Mouse (Mus musculus) layer of hippocampus, postnatal 36 days (tissue): ENCODE measurements around the gene Ift140. TPM values are rescaled to one million over a fixed set of nuclear protein-coding genes. Genes with fewer than 3 reads are reported as not detected.

Experiments used
- DNase-seq, 2 experiments: peaks; one replicate each; pipeline ENCODE4 v3.0.0; 2022
- total RNA-seq, 2 experiments: library from RNA; stranded (reverse); gene quantifications; 2 replicates each; pipeline ENCODE4 v1.2.3; 2021

Gene Ift140
- 10 to 100 TPM; 23.8 to 24.0 TPM for total RNA-seq

DNA sequence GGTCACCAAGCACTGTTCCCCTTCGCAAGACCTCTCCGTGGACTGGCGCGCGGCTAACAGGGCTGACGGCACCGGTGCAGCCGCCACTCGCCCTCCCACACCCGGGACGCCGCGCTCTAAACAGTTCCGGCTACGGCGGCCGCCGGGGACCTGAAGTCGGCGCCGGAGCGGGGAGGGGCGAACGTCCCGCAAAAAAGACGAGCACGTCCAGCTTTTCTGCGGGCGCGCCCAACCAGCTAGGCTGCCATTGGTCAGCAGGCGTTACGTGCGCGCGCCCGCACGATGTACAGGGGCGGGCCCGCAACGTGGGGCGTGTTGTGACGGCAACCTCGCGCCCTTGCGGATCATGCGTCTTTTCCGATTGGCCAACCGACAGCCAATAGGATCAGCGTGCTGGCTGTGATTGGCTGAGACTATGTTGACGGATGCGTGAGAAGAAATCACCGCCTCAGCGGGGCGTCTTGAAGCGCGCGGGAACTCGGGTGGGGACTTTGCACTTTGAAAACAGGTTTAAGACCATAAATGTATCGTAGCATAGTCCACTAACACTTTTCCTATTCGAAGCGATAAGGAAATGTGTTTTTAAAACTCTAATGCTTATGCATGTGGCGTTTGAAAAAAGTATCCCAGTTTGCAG is at the start of gene Ift140, which contains the start of gene Cramp1l:
Ift140 (plus strand) TSS at position 431 of the 637 bp plus-strand sequence.
Cramp1l (minus strand) TSS at position 134 of the 637 bp plus-strand sequence.
- peak; percentile 98 to 99 for DNase-seq

DNA sequence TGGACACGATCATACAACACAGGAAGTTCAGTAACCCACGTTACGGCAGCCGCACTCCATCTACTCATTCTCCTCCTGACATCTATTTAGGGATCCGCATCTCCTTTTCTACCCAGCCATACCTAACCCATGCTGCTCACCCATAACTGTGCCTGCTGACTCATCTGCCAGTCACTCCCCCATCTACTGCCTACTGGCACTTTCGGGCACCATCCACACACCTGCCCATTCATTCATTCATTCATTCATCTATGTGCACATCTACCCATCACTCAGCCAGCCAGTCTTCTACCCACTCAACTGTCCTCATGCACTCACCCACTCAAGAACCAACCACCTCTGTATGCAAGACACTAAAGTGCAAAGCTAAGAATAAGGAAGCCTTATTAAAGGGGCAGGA is 28.7 kb upstream of the Ift140 start:
- DNase-seq: no peak

DNA sequence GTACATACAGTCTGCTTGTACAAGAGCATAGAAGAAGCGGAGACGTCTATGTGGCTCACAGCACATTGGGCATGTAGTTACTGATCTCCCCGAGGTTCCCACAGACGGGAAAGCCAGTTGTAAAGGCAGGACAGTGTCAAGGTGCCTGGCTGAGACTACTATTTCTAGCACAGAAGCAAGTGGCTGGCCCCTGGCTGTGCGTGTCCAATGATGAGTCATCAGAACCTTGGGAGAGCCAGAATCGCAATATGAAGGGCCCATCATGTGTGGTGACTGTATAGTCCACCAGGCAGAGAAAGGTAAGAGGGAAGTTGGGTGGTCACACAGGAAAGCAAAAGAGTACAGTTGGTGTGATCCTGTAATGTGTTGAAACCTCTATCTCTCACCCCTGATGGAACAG is 21.2 kb upstream of the Ift140 start:
- no peak for DNase-seq

DNA sequence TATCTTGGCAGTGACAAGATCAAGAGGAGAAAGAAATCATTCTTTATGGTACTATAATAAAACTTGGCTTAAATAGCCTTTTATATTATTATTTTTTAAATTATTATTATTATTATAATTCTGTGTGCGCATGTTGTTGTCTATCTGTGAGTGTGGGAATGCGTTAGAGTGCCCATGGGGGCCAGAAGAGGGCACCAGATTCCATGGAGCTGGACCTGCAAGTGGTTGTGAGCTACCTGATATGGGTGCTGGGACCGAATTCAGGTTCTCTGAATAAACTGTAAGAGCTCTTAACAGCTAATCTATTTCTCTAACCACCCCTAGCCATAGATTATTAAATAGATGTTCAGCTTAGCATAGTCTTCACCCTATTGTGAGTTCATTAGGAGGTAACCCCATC is 10.8 kb upstream of the Ift140 start:
- no peak for DNase-seq

DNA sequence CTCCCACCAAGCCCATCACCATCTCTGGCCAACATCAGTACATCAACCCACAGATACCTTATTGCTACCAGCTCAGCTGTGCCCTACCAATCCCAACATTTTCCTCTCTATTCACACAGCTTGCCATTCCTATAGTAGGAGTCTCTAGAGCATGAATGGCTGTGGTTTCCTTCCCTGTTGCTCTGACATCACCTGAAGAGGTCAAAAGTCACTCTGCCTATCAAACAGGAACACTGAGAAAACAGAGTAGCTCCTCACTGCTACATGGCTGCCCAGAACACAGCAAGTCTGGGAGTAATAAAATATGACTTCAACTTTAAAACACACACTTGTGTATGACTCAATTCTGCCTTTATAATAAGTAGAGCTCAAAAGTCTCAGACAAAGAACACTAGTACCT is 8.4 kb upstream of the Ift140 start:
- no peak for DNase-seq

DNA sequence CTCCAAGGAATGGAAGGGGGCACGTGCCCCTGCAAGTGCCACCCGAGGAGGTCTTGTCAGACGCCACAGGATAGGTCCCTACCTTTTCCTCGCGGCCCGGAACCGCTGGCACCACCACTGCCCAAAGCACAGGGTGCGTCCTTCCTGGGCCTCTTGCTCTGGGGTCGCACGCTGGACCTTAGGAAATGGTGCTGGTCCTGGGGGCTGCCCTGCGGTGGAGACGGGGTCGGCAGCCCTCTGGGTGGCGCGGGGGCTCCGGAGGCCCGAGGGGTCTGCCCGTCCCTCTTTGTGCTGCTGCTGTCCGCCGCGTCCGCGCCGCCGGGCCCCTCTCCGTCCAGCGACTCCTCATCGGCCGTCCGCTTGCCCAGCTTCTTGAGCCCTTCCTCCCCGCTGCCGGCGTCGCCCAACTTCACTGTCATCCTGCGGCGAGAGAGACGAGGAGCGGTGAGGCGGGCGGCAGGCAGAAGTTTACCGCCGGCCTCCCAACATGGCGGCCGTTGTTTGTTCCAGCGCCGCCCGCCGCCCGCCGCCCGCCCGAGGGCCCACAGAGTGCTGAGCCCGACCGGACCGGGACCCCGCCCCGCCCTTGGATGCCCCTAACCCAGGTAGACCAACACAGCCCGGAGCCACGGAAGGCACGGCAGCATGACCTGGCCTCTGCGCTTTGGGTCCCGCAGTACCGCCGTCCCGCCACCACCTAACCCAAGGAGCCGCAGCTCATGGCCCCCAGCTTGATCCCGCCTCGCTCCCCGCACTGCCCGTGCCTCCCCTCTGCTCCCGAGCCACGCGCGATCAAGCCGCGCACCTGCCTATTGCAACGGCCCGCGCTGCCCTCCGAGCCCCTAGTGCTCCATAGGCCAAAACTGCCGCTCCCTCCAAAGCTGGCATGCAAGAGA is 2.0 kb upstream of the Ift140 start:
- DNase-seq: peak; percentile 7

DNA sequence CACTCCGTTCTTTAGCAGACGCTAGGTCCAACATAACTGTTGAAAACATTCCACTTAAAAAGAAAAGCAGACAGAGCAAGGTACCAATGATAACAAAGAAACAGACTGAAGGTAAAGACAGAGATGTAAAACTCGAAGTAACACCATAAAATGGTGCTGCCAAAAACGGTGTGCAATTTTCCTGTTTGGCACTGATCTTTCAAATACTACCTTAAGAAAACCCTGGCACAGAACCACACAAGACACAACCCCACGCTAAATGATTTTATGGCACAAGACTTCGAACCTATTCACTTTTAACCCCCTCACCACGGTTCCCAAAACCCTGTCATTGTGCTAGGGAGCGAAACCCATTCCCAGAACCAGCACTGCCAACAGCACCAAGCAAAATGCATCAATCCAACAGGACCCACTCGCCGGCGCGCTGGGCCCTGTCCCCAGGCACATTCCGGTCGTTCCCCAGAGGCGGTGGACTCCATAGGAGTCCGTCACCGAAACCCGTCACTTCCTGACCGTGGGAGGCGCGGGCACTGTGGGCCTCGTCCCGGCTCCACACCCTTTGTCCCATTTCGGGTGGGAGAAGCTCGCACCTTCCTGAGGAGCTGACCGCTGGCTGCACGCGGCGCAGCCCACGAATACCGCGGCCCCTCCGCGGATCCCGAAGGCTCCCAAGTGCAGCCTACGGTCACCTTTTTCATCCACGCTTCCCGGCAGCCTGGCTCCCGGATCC is 879 bp upstream of the Ift140 start:
- peak in 1 of 2 experiments; percentile 44 for DNase-seq

DNA sequence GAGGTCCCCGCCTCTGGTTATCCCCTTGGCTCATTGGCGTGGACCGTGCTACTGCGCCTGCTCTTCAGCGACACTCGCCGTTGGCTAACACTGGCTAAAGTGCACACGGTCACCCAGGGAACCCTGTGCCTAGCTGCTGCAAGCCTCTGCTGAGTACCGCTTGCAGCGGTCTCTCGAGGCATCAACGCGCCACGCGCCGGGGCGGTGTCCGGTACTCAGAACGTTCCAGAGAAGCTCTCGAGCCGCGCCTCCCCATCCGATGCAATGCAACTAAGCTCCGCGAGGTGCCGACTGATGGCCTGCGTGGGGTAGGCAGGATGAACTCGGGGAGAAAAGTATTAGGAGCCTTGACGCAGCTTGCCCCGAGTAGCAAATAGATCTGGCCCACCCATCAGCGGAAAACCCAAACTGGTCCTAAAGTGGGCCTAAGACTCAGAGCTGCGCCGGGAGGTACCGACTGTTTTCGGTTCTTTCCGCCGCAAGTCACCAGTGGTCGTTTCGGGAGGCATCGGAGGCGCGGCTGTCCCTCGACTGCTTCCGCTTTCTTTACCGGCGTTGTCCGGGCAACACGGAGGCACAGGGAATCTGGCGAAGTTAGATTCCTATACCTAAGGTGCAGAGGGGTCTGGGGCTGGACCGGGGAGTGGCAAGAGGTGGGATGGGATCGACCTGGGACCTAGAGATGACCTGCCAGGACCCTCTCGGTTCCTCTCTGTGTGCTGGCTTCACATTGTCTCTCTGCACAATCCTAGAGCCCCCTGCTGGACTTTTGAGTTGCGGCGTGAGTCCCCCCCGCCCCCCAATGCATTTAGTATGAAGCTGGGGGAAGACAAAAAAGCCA is 627 bp downstream of the Ift140 start:
- DNase-seq: peak; percentile 75 to 83

DNA sequence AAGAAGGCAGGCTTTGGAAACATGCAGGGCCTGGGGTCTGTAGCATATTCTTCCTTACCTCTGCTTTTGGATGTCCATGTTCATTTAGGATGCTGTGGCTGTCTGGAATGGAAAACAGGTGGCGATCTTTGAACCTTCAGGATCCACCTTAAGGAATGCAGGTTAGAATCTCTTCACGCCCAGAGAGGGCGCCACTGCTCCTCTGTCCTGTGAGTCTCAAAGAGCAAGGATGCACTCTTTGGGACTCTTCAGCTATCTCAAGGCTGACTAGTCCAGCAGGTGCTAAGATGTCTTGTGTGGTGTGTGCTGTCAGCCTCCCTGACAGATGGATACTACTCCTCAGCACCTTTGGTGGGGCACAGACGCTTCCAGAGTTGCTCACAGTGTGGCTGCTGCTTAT is 20.3 kb downstream of the Ift140 start:
- DNase-seq: no peak

DNA sequence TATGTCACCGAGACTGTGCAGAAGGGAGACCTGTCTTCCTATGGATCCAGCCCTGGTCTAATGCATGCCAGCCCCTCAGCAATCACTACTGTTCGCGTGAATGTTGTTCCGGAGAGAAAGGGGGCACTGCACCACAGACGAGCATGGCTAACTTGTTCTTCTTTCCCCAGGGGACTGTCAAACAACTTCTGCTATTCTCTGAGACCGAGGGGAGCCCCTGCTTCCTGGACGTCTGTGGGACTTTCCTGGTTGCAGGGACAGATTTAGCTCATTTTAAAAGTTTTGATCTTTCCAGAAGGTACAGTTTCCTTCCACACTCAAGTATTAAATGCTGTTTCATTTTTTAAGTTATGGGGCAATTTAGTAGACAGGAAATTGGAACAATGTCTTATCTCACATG is 29.0 kb downstream of the Ift140 start:
- no peak for DNase-seq

DNA sequence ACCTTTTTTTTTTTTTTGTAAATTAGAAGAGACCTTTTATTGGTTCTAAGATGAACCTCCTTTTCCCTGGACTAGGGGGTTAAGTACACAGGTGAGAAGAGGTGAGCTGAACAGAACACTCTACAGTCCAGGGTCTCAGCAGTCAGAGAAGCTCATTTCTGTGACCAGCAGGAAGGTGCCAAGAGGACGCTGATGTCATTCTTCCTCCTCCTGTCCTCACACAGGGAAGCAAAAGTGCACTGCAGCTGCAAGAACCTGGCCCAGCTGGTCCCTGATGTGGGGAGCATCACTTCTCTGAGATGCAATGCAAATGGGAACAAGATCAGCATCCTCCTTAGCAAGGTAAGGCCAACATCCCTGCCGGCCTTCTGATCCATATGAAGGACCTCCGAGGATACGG is 29.4 kb downstream of the Ift140 start:
- no peak for DNase-seq

DNA sequence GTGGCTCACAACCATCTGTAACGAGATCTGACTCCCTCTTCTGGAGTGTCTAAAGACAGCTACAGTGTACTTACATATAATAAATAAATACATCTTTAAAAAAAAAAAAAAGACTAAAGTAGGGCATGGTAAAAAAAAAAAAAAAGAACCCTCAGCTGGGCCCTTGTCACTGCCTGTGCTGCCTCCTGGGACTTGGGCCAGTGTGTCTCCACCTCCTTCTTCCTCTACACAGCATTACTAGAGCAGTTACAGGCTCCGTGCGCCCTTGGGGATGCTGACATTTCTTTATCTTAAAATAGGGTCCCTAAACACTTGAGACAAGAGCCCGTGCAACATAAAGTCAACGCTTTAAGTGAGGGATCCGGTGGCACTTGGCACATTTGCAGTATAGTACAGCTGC is 31.3 kb downstream of the Ift140 start:
- DNase-seq: no peak

DNA sequence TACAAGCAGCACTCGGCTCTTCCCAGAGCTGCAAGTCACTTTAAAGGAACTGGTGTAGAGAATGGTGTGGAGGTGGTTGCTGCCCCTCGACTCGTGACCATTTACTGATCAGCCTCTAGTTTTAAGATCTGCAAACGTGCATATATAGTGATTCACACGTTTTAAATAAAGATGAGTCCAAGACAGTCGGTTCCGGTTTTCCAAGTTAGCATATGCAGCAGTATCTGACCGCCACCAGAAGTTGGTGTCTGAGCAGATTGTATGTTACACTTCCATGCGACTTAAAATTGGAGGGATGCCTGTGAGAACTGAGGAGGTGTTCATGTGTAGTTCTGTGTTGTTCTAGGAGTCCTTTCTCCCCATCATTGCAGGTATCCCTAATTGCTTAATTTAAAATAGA is 37.4 kb downstream of the Ift140 start:
- DNase-seq: no peak

DNA sequence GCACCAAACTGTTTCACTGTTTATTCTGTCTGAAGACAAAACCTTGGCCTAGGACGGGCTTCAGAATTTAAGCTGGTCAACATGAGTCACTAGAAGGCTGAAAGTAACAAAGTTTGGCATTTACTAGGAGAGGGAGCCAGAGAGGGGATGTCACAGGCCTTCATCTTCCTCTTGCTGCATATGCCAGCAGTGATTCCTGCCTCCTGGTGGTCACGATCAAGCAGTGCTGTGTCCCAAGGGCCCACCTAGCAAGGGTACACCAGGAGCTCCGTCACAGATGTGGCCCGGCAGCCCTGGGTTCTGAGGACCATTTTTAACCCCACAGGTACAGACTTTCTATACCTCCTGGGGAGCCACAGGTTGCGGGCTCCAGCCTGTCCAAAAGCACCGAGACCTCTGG is 41.2 kb downstream of the Ift140 start:
- DNase-seq: no peak

DNA sequence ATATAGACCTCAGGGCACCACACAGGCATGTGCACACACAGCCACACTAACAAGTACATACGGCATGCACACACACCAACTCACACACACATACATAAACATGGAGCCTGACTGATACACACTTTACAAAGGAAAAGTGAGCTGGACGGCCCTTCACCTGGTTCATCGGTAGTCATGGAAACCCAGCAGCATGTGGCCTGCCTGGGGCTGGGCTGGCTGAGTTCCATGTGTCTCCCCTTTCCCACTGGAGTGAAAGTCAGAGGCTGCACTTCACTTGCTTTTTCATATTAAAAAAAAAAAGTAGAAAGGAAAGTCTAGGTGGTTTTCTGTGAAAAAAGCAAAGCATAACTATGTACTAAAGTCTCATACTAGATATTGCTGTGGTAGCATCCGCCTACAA is 47.4 kb downstream of the Ift140 start:
- no peak for DNase-seq

DNA sequence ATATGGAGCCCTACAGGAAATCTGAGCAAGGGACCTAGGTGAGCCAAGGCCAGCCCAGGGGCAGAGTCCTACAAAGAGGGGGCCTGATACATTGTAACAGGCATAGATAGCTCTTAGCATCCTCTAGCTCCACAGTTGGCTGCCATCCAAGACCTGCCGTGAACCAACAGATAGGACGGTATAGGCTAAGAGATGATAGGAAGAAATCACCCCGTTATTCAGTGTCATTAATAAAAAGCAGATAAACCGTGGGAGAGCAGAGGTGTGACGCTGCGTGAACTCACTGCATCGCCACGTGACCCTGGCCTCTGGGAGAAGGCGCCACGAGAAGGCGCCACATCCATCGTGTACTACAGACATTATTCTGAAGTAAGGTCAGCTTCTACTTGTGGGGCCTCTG is 48.0 kb downstream of the Ift140 start:
- DNase-seq: no peak

DNA sequence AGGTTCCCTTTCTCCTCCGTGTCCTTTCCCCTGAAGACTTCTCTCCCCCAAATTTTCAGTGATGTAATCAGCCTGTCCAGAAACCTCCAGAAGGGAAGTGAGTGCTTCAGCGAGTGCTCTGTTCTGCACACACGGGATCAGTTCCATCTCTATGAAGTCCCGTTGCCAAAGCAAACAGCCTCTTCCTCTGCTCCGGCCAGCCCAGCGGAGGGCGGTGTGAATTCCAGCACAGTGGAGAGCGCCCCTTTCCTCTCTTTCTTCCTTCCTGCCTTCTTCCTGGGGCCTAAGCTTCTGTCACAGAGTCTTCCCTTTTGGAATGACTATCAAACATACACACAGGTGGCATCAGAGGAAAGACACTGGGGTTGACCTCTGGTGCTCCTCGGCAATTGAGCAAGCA is 48.5 kb downstream of the Ift140 start:
- no peak for DNase-seq

DNA sequence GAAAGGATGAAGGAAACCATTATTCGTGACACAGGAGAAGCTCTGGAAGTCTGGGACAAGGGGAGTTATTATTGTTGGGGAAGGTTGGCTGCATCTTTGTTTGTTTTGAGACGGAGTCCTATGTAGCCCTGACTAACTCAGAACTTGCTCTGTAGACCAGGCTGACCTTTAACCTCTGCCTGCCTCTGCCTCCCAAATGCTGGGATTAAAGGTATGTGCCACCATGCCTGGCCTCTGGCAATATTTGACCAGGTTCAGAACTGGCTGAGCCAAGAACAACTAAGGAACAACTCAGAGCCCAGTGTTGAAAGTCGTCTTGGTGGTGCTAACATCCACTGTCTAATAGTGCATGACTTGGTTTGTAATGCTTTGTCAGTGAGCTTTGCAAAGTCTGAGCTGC is 49.3 kb downstream of the Ift140 start:
- no peak for DNase-seq

DNA sequence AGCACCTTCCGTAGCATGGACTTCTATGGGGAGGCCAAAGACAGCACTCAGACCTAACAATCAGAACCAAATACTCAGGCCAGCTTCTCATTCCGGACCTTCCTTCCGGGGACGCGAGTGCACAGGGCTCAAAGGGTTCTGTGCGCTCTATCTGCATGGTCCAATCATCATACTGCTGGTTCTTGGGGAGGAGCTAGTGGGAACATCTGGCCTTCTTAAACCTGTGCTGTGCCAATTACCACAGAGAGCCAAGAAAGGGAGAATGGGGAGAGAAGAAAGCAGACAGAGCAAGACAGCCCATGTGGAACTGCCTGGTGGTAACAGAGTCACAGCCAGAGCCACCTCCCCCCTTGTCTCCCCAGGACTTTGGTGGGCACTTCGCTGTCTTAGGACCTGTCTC is 50.7 kb downstream of the Ift140 start:
- no peak for DNase-seq

DNA sequence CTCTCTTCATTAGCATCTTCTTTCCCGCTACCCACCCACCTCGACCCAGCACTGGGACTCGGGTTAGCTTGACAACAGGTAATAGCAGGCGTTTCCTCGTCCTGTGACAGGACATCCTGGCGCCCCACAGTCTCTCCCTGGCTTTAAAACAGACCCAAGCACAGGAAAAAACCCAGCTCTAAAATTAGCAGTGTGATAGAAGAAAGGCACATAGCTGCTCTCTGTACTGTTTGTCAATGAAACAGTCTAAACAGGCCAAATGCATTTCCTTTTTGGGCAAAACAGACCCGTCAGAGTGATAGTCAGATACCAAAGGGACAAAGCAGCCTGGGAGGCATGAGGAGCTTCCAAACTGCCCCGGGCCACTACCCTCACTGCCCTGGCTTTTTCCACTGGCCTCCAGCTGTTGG is 51.6 kb downstream of the Ift140 start:
- DNase-seq: no peak

DNA sequence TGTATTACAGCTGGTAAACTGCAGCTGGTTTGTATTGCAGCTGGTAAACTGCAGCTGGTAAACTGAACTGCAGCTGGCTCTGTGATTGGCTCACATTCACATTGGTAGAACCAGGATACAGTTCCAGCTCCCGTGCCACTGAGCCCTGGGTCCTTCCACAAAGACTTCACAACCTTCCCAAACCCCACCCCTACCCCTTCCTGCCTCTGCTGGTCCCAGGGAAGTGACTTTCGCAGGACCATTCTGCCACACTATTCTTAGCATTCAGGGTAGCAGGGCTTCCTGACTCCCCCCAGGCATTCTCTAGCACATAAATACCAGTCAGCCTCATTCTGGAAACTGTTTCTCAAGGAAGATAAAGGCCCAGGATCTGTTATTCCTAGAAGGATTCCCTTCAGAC is 52.8 kb downstream of the Ift140 start:
- DNase-seq: no peak

DNA sequence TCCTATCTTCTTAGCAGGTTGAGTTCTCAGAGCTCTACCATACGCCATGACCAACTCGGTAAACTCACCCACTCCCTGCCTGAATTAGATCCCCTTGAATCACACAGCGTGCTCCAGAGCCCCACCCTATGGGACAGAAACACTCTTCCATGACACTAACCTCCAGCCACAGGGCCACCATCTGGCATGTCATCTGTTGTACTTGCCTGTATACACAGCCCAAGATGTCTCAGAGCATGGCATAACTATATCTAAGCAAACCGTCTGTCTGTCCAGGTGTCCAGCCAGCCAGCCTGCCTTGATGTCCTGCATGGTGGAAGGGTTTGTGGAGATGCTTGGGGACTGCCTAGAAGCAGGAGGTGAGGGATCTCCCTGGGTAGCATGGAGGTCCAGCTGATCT is 61.0 kb downstream of the Ift140 start:
- no peak for DNase-seq
